39 mouse cellular contexts compared by ENCODE assay signal in the genomic region with DNA sequence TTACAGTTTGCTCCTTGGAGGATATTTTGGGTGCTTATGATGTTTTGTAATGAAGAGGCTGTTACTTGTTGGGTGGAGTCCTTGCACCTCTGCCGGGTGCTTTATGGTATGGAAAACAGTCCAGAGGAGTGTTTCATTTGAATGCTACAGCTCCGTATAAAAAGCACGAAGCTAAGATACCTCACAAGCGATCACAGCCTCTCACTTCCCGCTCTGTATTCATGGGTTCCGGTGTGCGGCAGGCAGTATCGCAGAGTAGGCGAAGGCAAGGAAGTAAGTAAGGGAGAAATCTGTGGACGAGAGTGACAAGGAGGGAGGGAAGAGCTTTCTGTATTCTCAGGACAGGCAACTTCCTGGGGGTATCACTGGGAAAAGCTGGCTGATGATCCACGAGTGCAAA. TPM values are rescaled to one million over a fixed set of nuclear protein-coding genes. Genes with fewer than 3 reads are reported as not detected.
"Had no signal": no experiment of that assay in that cellular context is flagged by ENCODE, and none has a peak within 500 bp of the region (broad histone marks: within the 10 kb centered on the region; RNA-seq: fewer than 3 reads in every experiment).

No protein-coding gene starts in this region.

- H3K9me3 ChIP-seq: heart, embryonic 13.5 days; heart, embryonic 15.5 days; hindbrain, embryonic 12.5 days; intestine, embryonic 15.5 days; limb, embryonic 10.5 days; limb, embryonic 12.5 days; liver, embryonic 13.5 days; liver, embryonic 15.5 days had no signal

- H3K27ac ChIP-seq: heart, embryonic 13.5 days; heart, embryonic 15.5 days; hindbrain, embryonic 12.5 days; hindbrain, embryonic 14.5 days; intestine, embryonic 15.5 days; layer of hippocampus, adult 2 months; limb, embryonic 10.5 days; limb, embryonic 12.5 days; liver, embryonic 13.5 days; liver, embryonic 15.5 days had no signal

- H3K36me3 ChIP-seq: heart, embryonic 13.5 days; heart, embryonic 15.5 days; hindbrain, embryonic 12.5 days; intestine, embryonic 15.5 days; limb, embryonic 10.5 days; limb, embryonic 12.5 days; liver, embryonic 13.5 days; liver, embryonic 15.5 days had no signal

- DNase-seq: gastrocnemius, postnatal 14 days; gastrocnemius, postnatal 36 days; heart, adult 18-20 months; heart, postnatal 14 days; heart, postnatal 36 days; kidney, adult 18-20 months; kidney, adult 8-10 months; kidney, postnatal 10 days; kidney, postnatal 25 days; kidney, postnatal 4 days; liver; liver, embryonic 13.5 days had no signal

- H3K27me3 ChIP-seq: heart, embryonic 13.5 days; heart, embryonic 15.5 days; hindbrain, embryonic 12.5 days; intestine, embryonic 15.5 days; limb, embryonic 12.5 days; liver, embryonic 13.5 days; liver, embryonic 15.5 days had no signal

- H3K4me3 ChIP-seq: heart, embryonic 13.5 days; heart, embryonic 15.5 days; hindbrain, embryonic 12.5 days; intestine, embryonic 15.5 days; layer of hippocampus, adult 2 months; limb, embryonic 10.5 days; limb, embryonic 12.5 days; liver, embryonic 13.5 days; liver, embryonic 15.5 days had no signal

- ATAC-seq: hindbrain, embryonic 16.5 days; inflammation-experienced regulatory T-cells, adult 6 months; intestine, embryonic 15.5 days; intestine, postnatal 0 days had no signal

- H3K9ac ChIP-seq: heart, embryonic 13.5 days; heart, embryonic 15.5 days; hindbrain, embryonic 12.5 days; hindbrain, embryonic 14.5 days; intestine, embryonic 15.5 days; limb, embryonic 12.5 days; liver, embryonic 13.5 days; liver, embryonic 15.5 days had no signal

- H3K4me1 ChIP-seq: heart, embryonic 13.5 days; heart, embryonic 15.5 days; hindbrain, embryonic 12.5 days; intestine, embryonic 15.5 days; limb, embryonic 12.5 days; liver, embryonic 13.5 days; liver, embryonic 15.5 days had no signal

- H3K4me2 ChIP-seq: heart, embryonic 11.5 days; heart, embryonic 13.5 days; heart, embryonic 15.5 days; hindbrain, embryonic 12.5 days; hindbrain, embryonic 14.5 days; intestine, embryonic 15.5 days; limb, embryonic 12.5 days; liver, embryonic 11.5 days; liver, embryonic 13.5 days; liver, embryonic 15.5 days had no signal

RNA-seq across cellular contexts. Expression of gene Gm10985, which starts 3.4 kb away (rescaled TPM):
- total RNA-seq: gastrocnemius, adult 18-20 months; gastrocnemius, adult 8-10 months; gastrocnemius, postnatal 14 days; gastrocnemius, postnatal 36 days; heart, adult 18-20 months; heart, adult 8-10 months; heart, postnatal 14 days; heart, postnatal 36 days; hematopoietic stem cell, adult 5-6 weeks; layer of hippocampus, adult 2 months; layer of hippocampus, postnatal 10 days; layer of hippocampus, postnatal 25 days; left cerebral cortex, postnatal 14 days; left cerebral cortex, postnatal 36 days had no signal
- polyA plus RNA-seq: gonadal fat pad, adult 2 months; heart, embryonic 11.5 days; heart, embryonic 13.5 days; heart, embryonic 15.5 days; heart, postnatal 0 days; hindbrain, embryonic 12.5 days; hindbrain, embryonic 14.5 days; hindbrain, embryonic 16.5 days; inflammation-experienced regulatory T-cells, adult 6 months; intestine, embryonic 15.5 days; intestine, postnatal 0 days; kidney, embryonic 14.5 days; kidney, embryonic 16.5 days; limb, embryonic 10.5 days; limb, embryonic 12.5 days; limb, embryonic 14.5 days; liver, embryonic 11.5 days; liver, embryonic 13.5 days; liver, embryonic 15.5 days had no signal
